Mouse (Mus musculus): Measurements from ENCODE around the gene Itpkb. TPM values are rescaled to one million over a fixed set of nuclear protein-coding genes. Genes with fewer than 3 reads are reported as not detected.

Gene Itpkb
- total and polyA plus RNA-seq, 3 experiments = 4.2 to 14.4 (median 10.6) TPM

- Histone ChIP-seq H3K9ac (ENCODE audit: insufficient read depth, low read depth) (no peak overlapping the region), H3K36me3 (replicated peaks in 1 of 2; ENCODE audit: control insufficient read depth in 1 of 2, insufficient read depth in 1 of 2, low read length in 1 of 2) (no peaks in the 10 kb centered on the region), H3K27ac (ENCODE audit: insufficient read depth, low read depth) (no peak overlapping the region), H3K4me1 (ENCODE audit: control insufficient read depth in 1 of 2, insufficient read depth in 2 of 2) (peaks cover 60 to 94% of the 10 kb centered on the region in 2 experiments), H3K27me3 (replicated peaks) (no peaks in the 10 kb centered on the region), H3K4me2 (ENCODE audit: insufficient read depth, low read depth, poor library complexity, severe bottlenecking) (no peak overlapping the region), H3K79me2 (replicated peaks; ENCODE audit: control insufficient read depth, extremely low read depth, insufficient read depth, poor library complexity, severe bottlenecking) (peaks cover 3% of the 10 kb centered on the region; the same call in 1 of the 2 replicates), H3K9me3 (replicated peaks; ENCODE audit: low read length) (no peaks in the 10 kb centered on the region), H3K4me3 (replicated peaks in 1 of 3; ENCODE audit: low read depth in 2 of 3, low read length in 2 of 3, poor library complexity in 1 of 3) (no peak overlapping the region)
- dilution Hi-C loops (cut with MboI; ENCODE audit: extremely low pct_ligation_motif_present, extremely low pct_unique_long_range_greater_than_20kb, low sequenced_read_pairs) (no loop called here), in situ Hi-C loops (cut with MboI; ENCODE audit: low pct_ligation_motif_present, low pct_unique_long_range_greater_than_20kb, low sequenced_read_pairs) (loop anchor here (5.0 to 25.0 kb wide), 3 partner anchors 71 to 543 kb away; partner anchors contain the start of gene Itpkb)
- no peak for DNase-seq (ENCODE audit: extremely low read depth)
- TF ChIP-seq USF2 (conservative IDR thresholded peaks at IDR 0.05; ENCODE audit: low read depth, low read length) (no peak), NRF1 (IDR thresholded peaks at IDR 0.05; ENCODE audit: low read depth, low read length) (no peak), ZC3H11A (IDR thresholded peaks at IDR 0.05; ENCODE audit: low read depth, low read length) (no peak), SMC3 (IDR thresholded peaks at IDR 0.05; ENCODE audit: low read depth, low read length) (no peak), ZMIZ1 (IDR thresholded peaks at IDR 0.05; ENCODE audit: low read depth, low read length) (no peak), POLR2AphosphoS2 (IDR thresholded peaks at IDR 0.05; ENCODE audit: low read depth, low read length) (no peak), TBP (conservative IDR thresholded peaks at IDR 0.05; ENCODE audit: low read depth, low read length) (no peak), HCFC1 (IDR thresholded peaks at IDR 0.05; ENCODE audit: low read depth, low read length) (no peak), MAZ (IDR thresholded peaks at IDR 0.05; ENCODE audit: low read depth, low read length) (no peak), ZKSCAN1 (IDR thresholded peaks at IDR 0.05; ENCODE audit: borderline replicate concordance, low read depth, low read length) (no peak), MAFK (IDR thresholded peaks at IDR 0.05; ENCODE audit: insufficient replicate concordance, low read length) (no peak), ZNF384 (IDR thresholded peaks at IDR 0.05; ENCODE audit: low read depth, low read length) (no peak), ELF1 (IDR thresholded peaks at IDR 0.05; ENCODE audit: low read depth, low read length) (no peak), RAD21 (IDR thresholded peaks at IDR 0.05; ENCODE audit: low read depth, low read length) (no peak), CHD1 (IDR thresholded peaks at IDR 0.05; ENCODE audit: low read depth, low read length) (no peak), USF1 (IDR thresholded peaks at IDR 0.05; ENCODE audit: low read depth, low read length) (no peak), MXI1 (IDR thresholded peaks at IDR 0.05; ENCODE audit: low read depth, low read length) (no peak), GABPA (IDR thresholded peaks at IDR 0.05; ENCODE audit: insufficient replicate concordance, low read depth, low read length) (no peak), KAT2A (IDR thresholded peaks at IDR 0.05; ENCODE audit: insufficient replicate concordance, low read length) (no peak)
Observed at GRCm38 (mm10) chr1:180405576-180406335, 75.5 kb downstream of the Itpkb start.

All from CH12.LX (cell line).